Mouse (Mus musculus) embryonic facial prominence, embryonic 13.5 days (tissue): ENCODE data around the gene Gna15. TPM values are rescaled to one million over a fixed set of nuclear protein-coding genes. Genes with fewer than 3 reads are reported as not detected.

ENCODE experiments used
- ATAC-seq: fragments of 200-750 bp; cut with Nextera tagmentation; 2 replicates; pipeline ENCODE4 v1.8.0; 2017; ENCODE audit warnings: low read depth; ENCODE audit not compliant: insufficient number of reproducible peaks, insufficient read depth, low FRiP score, low TSS enrichment
- H3K27ac ChIP-seq: fragments of 300-500 bp; sonication (generic); 2 replicates; pipeline ENCODE4 v1.5.1; 2015; ENCODE audit warnings: moderate library complexity, mild to moderate bottlenecking, inconsistent platforms
- H3K27me3 ChIP-seq: fragments of 300-500 bp; sonication (generic); 2 replicates; pipeline ENCODE4 v1.6.1; 2015; ENCODE audit warnings: mild to moderate bottlenecking, inconsistent platforms
- H3K36me3 ChIP-seq: fragments of 300-500 bp; sonication (generic); 2 replicates; pipeline ENCODE4 v1.6.1; 2015; ENCODE audit warnings: mild to moderate bottlenecking, inconsistent platforms
- H3K4me1 ChIP-seq: fragments of 300-500 bp; sonication (generic); 2 replicates; pipeline ENCODE4 v1.6.1; 2015; ENCODE audit warnings: inconsistent platforms
- H3K4me2 ChIP-seq: fragments of 300-500 bp; sonication (generic); 2 replicates; pipeline ENCODE4 v1.6.1; 2015; ENCODE audit warnings: moderate library complexity, mild to moderate bottlenecking, inconsistent platforms
- H3K4me3 ChIP-seq: fragments of 300-500 bp; sonication (generic); 2 replicates; pipeline ENCODE4 v1.5.1; 2015; ENCODE audit warnings: mild to moderate bottlenecking, inconsistent platforms
- H3K9ac ChIP-seq: fragments of 300-500 bp; sonication (generic); 2 replicates; pipeline ENCODE4 v1.6.1; 2015; ENCODE audit warnings: mild to moderate bottlenecking, inconsistent platforms
- H3K9me3 ChIP-seq: fragments of 300-500 bp; sonication (generic); 2 replicates; pipeline ENCODE4 v1.6.1; 2016; ENCODE audit warnings: inconsistent platforms
- WGBS: fragments of 180-500 bp; shearing (Covaris S2); methylation state at CpG from one replicate; pipeline ENCODE4 v1.1.7; 2015; ENCODE audit warnings: mixed read lengths; 5-methylcytosine and 5-hydroxymethylcytosine counted together
- polyA plus RNA-seq: library from polyadenylated mRNA; unstranded; fragments of >200 nt; fragmentation: Nextera tagmentation; extraction: Ambion mirVana; gene quantifications from 2 replicates; pipeline ENCODE4 v1.2.1, GENCODE M21; 2015

Gna15 gene
- polyA plus RNA-seq, 1 experiment from 2014 or later: 2.1 TPM

DNA sequence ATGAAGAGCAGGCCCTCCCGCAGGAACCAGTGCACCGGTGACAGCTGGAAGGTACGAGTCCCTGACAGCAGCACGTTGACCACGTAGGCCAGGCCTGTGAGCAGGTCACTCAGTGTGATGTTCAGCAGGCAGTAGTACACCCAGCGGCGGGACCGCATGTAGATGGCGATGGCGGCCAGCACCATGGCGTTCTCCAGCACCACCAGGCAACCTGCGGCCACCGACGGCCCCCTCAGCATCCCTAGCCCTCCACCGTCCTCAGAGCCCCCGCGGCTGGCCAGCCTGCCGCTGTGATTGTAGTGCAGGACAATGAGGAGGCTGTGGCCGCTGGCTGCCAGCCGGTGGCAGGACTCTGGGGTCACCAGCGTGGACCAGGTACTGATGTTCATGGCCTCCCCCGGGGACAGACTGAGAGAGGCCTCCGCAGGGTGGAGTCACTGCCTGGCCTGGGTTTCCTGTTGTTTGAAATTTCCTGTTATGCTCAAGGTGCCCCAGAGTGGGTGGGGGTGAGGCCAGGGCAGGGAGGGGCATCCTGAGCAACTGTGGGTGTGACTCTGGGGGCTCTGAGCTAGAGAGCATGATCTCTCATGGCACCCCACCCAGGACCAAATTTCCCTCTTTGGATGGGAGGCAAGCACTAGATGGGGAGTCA, 24.6 kb downstream of the Gna15 start:
- H3K9me3 ChIP-seq: no peaks in the 10 kb centered on the region
- no peak for ATAC-seq
- WGBS: 83% methylated on average over 23 of the region's 23 CpGs
- H3K36me3 ChIP-seq: no peaks in the 10 kb centered on the region; the same call in 1 of the 2 replicates
- H3K9ac ChIP-seq: 0 out of 2 replicates have a peak overlapping the region, but pooled peaks have one; percentile 36
- H3K27me3 ChIP-seq: peaks cover 13% of the 10 kb centered on the region
- H3K27ac ChIP-seq: no peak overlapping the region
- H3K4me1 ChIP-seq: peaks cover 21% of the 10 kb centered on the region
- H3K4me3 ChIP-seq: no peak overlapping the region
- H3K4me2 ChIP-seq: no peak overlapping the region

DNA sequence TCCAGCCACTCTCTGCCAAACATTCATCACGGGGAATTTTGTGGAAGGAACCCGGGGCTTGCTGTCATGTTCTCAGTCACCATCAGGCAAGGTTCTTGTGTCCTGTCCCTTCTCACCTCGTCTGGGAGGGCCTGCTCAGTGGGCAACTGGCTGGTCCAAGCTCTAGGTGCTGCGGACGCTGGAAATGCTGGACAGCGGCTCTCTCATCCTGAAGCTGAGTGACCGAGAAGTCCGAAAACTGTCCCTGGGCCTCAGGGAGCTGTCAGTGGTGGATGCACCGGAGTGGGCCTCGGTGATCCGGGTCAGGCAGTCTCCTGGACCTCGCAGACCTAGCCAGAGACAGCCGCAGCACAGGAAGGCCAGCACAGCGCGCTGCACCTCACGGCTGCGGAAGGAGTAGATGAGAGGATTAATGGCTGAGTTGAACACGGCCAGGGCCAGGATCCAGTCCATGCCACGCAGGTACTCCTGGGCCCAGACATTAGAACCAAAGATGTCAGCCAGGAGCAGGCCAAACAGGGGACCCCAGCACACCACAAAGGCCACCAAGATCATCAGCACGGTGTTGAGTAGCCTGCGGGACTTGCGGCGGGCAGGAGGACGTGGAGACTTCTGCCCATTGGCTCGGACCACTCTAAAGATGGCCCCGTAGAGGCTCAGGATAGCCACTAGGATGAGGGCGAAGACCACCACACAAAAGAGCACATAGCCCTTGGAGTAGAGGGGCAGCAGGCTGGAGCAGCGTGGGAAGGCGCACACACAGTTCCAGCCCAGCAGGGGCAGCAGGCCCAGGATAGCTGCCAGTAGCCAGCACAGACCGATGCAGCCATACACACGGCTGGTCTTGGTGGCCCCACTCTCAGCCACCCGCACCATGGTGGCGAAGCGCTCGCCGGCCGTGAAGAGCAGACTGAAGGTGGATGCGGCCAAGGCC, 25.4 kb downstream of the Gna15 start:
- no peaks in the 10 kb centered on the region for H3K9me3 ChIP-seq
- no peak for ATAC-seq
- no peak overlapping the region for H3K4me3 ChIP-seq
- no peak overlapping the region for H3K27ac ChIP-seq
- 0 out of 2 replicates have a peak overlapping the region, but pooled peaks have one; percentile 46 for H3K9ac ChIP-seq
- H3K4me2 ChIP-seq: no peak overlapping the region
- H3K4me1 ChIP-seq: peaks cover 27% of the 10 kb centered on the region
- 84% methylated on average over 38 of the region's 38 CpGs for WGBS
- H3K36me3 ChIP-seq: no peaks in the 10 kb centered on the region; the same call in none of the 2 replicates
- H3K27me3 ChIP-seq: peaks cover 9% of the 10 kb centered on the region

DNA sequence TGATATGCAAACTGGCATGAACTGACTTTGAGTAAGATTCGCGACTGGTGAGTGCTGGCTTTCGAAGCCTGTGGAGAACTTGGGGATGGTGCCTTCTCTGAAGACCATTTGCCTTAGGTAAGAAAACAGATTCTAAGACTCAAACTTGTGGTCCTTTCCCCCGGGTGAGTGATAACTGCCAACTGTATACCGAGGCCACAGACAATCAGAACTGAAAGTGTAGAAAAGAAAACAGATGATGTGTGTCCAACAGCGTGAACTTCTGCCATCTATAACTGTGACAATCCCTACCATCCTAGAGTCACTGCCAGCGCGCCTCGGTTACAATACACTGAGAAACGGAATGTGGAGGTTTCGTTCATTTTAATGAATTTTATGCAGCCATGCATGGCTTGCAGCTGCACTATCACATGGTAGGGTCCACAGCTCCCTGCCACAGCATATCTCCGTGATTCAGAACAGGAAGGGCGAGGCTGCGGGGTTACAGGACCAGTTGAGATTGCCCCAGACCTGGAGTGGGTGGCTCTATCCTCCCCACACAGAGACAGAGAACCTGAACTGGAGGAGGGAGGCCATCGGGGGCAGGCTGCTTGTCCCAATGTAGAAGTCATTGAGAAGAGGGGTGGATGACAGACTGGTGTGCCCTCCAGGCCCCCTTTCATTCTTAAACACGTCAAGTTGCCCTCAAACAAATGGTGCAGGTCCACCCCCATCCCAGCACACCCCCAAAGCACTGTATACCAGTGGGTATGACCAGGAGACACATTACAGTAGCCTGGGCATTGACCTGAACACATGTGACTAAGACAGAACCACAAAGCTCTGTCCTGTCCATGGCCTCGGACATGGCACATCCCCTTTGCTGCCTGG, 26.4 kb downstream of the Gna15 start:
- Histone ChIP-seq H3K4me2 (peak overlapping the region; percentile 99), H3K4me1 (peaks cover 24% of the 10 kb centered on the region), H3K9me3 (no peaks in the 10 kb centered on the region), H3K27me3 (no peaks in the 10 kb centered on the region), H3K9ac (no peak overlapping the region), H3K4me3 (no peak overlapping the region), H3K36me3 (peaks cover 7% of the 10 kb centered on the region), H3K27ac (no peak overlapping the region)
- no peak for ATAC-seq
- 82% methylated on average over 17 of the region's 17 CpGs for WGBS

- WGBS: 40% methylated on average over 4 of the region's 4 CpGs
- Histone ChIP-seq H3K4me2 (peak overlapping the region; percentile 99), H3K27ac (no peak overlapping the region)
Measured at GRCm38 (mm10) chr10:81496969-81497368, 27.1 kb downstream of the Gna15 start.

GRCm38 (mm10) chr10:81496264-81496901, 27.6 kb downstream of the Gna15 start, which contains the start of gene Ncln:
Gene Ncln, minus strand, starts transcription at chr10:81496392.
- H3K4me2 ChIP-seq: peak within 1 kb of the TSS; percentile 99
- H3K9me3 ChIP-seq: no peaks in the 10 kb centered on the region
- peak within 1 kb of the TSS; percentile 87 for H3K4me3 ChIP-seq
- ATAC-seq: peak; percentile 95
- H3K9ac ChIP-seq: peak within 1 kb of the TSS; percentile 92
- no peaks in the 10 kb centered on the region for H3K27me3 ChIP-seq
- under 1% methylated on average over 45 of the region's 45 CpGs for WGBS
- H3K27ac ChIP-seq: peak within 1 kb of the TSS; percentile 55
- H3K4me1 ChIP-seq: peaks cover 24% of the 10 kb centered on the region
- H3K36me3 ChIP-seq: peaks cover 20% of the 10 kb centered on the region

More at GRCm38 (mm10) chr10:81496969-81497368, 27.1 kb downstream of the Gna15 start:
- no peak for ATAC-seq
- Histone ChIP-seq H3K4me1 (peaks cover 24% of the 10 kb centered on the region), H3K9me3 (no peaks in the 10 kb centered on the region), H3K36me3 (peaks cover 14% of the 10 kb centered on the region), H3K27me3 (no peaks in the 10 kb centered on the region), H3K9ac (peak overlapping the region; percentile 58), H3K4me3 (peak overlapping the region; percentile 87)

- ATAC-seq: no peak
- peak overlapping the region; percentile 99 for H3K4me2 ChIP-seq
- no peaks in the 10 kb centered on the region for H3K27me3 ChIP-seq
- H3K27ac ChIP-seq: peak overlapping the region; percentile 55
- peaks cover 24% of the 10 kb centered on the region for H3K4me1 ChIP-seq
- H3K36me3 ChIP-seq: peaks cover 26% of the 10 kb centered on the region
- H3K4me3 ChIP-seq: peak overlapping the region; percentile 87
- H3K9ac ChIP-seq: peak overlapping the region; percentile 92
- WGBS: 2% methylated on average over 41 of the region's 41 CpGs
- H3K9me3 ChIP-seq: no peaks in the 10 kb centered on the region
Measured at GRCm38 (mm10) chr10:81495616-81496263, 28.3 kb downstream of the Gna15 start.

DNA sequence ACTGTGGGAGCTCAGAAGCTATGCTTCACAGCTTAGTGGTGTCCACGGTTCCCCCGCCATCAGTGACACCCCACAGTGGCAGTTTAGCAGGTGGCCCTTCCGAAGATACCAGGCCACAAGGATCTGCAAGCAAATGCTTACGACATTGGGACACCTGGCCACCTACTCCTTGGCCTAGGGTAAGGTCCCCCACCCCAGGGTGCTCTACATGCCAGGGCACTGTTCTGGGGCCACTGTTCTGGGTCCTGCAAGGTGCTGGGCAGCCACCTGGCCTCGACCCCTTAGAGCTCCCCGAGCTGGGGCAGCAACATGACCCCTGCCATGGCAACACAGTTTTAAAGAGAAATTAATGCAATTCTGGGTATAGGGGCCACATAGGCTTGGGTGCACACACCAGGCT, 28.9 kb downstream of the Gna15 start:
- Histone ChIP-seq H3K27ac (no peak overlapping the region; the same call in 1 of the 2 replicates), H3K9me3 (no peaks in the 10 kb centered on the region), H3K4me3 (peak overlapping the region; percentile 87), H3K4me1 (peaks cover 24% of the 10 kb centered on the region), H3K4me2 (peak overlapping the region; percentile 99), H3K9ac (peak overlapping the region; percentile 92), H3K27me3 (no peaks in the 10 kb centered on the region), H3K36me3 (peaks cover 32% of the 10 kb centered on the region)
- WGBS: 71% methylated on average over 6 of the region's 6 CpGs
- ATAC-seq: no peak

- peaks cover 24% of the 10 kb centered on the region for H3K4me1 ChIP-seq
- 90% methylated on average over 11 of the region's 11 CpGs for WGBS
- no peak for ATAC-seq
- no peak overlapping the region for H3K27ac ChIP-seq
- H3K9ac ChIP-seq: peak overlapping the region; percentile 92
- H3K36me3 ChIP-seq: peaks cover 39% of the 10 kb centered on the region
- peak overlapping the region; percentile 87; the same call in 1 of the 2 replicates for H3K4me3 ChIP-seq
- H3K27me3 ChIP-seq: no peaks in the 10 kb centered on the region
- H3K4me2 ChIP-seq: peak overlapping the region; percentile 99
- H3K9me3 ChIP-seq: no peaks in the 10 kb centered on the region
Measured at GRCm38 (mm10) chr10:81494260-81495041, 29.6 kb downstream of the Gna15 start.

DNA sequence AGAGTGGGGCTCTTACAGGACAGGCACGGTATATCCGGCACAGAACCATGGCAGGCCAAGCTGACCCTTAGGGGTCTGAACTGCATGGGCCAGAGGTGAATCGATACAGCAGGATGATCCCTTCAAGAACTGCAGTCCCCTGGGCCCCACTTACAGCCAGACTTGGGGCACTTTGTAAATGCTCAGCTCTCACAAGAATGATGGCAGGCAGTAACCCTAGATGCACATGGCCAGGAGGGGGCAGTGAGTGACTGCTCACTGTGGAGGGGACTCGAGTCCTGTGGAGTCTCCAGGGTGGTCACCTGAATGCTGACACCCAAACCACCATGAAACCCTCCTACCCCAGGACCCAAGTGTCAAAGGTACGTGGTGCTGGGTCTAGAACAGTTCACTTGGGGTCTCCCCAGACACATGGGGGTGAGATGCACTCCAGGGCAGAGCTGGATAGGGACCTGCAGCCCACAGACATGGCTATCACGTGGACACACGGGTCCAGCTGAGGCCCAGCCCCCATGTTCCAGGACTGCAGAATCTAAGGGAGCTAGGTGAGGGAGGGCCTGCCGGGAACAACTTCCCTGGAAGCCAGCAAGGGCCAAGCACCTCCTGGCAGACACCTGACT, 30.3 kb downstream of the Gna15 start:
- Histone ChIP-seq H3K4me2 (no peak overlapping the region; the same call in 1 of the 2 replicates), H3K27ac (no peak overlapping the region), H3K27me3 (no peaks in the 10 kb centered on the region), H3K4me1 (peaks cover 24% of the 10 kb centered on the region), H3K9ac (peak overlapping the region; percentile 92), H3K9me3 (no peaks in the 10 kb centered on the region), H3K36me3 (peaks cover 46% of the 10 kb centered on the region), H3K4me3 (no peak overlapping the region)
- 80% methylated on average over 8 of the region's 8 CpGs for WGBS
- ATAC-seq: no peak
